Mouse (Mus musculus): ENCODE data around the gene Itpripl1.

- TF ChIP-seq POLR2AphosphoS5 (IDR thresholded peaks at IDR 0.05; ENCODE audit: insufficient replicate concordance, low read depth, low read length), result no peak
- TF ChIP-seq CTCF (IDR thresholded peaks at IDR 0.05; ENCODE audit: low read depth, low read length), result no peak
- TF ChIP-seq GATA1 (IDR thresholded peaks at IDR 0.05; ENCODE audit: borderline replicate concordance, low read length), result no peak
These were observed at the start of gene Itpripl1 for GRCm38 (mm10) chr2:127143158-127144063.
